Mouse (Mus musculus): ENCODE results near the gene Pgpep1. TPM values are rescaled to one million over a fixed set of nuclear protein-coding genes. Genes with fewer than 3 reads are reported as not detected.

Pgpep1 gene
- total RNA-seq, 1 experiment from 2014 or later, result 86.5 TPM

- peak; percentile 94 for DNase-seq
Measured at GRCm38 (mm10) chr8:70659604-70660272, 450 bp downstream of the Pgpep1 start.

DNA sequence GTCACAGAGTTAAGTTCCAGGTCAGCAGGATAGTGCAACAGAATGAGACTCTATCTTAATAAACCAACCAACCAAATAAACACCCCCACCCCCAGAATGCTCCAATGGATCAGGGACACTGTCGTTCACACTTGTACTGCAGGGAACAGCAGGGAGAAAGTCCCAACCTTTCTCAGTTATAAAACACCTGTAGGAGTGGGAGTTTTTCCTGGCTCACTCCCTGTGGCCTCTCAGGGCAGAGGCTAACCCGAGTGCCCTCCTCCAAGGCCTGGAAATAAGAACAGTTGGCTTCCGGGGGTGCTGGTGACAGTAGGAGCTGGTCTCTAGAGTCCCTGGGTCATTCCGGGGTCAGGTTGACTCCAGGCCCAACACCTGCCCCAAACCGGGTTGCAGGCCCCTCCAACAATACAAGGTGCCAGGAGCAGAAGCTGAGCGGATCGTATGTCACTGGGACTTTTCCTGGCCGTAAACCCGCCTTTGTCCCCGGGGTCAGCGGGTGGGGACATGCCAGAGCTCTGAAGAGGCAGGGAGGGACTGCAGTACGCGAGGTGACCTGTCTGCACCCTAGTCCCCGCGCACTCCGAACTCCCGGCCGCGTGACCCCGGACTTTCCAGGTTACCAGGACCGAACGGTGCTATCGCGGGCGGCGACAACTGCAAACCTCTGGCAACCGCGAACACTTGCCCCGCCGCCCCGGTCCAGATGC lies 1.1 kb downstream of the Pgpep1 start:
- DNase-seq, result no peak

DNA sequence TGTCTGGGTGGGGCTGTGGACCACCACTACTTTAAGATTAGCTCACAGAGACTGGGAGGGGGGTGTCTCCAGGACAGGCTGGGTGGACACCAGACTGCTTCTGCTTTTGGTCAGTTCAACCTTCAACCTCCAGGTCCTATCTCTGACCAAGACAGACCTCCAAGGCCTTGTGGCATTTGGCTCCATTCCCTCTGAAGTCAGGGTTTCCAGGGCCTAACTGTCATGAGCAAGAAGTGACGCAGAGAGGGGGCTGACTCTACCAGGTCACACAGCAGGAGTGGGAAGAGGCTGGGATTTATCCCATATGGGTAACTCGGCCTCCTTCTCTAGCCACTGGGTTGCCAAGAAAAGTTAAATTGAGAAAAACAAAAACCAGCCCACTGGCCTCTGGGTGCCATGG lies 2.4 kb downstream of the Pgpep1 start:
- DNase-seq, result peak; percentile 76

- no peak for DNase-seq
Measured at GRCm38 (mm10) chr8:70657214-70657613, 3.0 kb downstream of the Pgpep1 start.

DNA sequence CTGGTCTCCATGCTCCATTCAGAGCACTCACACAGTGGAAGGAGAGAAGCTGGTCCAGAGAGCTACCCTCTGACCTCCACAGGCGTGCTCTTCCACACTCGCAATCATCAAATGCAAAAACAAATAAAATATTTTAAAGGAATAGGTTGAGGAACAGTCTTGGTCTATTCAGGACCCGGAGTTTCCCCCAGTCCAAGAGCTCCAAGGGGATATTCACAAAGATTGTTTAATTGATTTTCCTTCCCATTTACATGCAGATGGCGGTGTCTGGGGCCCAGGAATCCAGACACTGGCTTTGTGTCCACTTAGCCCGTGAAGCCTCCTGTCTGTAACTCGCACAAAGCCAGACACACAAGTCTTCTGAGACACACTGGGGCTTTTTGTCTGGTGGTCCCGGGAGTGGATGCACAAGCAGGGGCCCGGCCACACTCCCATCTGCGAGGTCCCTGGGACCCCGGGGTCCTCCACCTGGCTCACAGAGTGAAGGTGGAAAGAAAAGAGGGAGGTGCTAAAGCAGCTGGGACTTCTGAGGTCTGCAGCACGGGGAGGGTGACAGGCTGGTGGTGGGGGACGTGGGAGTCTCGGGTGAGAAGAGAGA lies 3.9 kb downstream of the Pgpep1 start:
- no peak for DNase-seq

GRCm38 (mm10) chr8:70655469-70655868 lies 4.7 kb downstream of the Pgpep1 start:
- DNase-seq, result no peak

- no peak for DNase-seq
Measured at GRCm38 (mm10) chr8:70654121-70654520, 6.1 kb downstream of the Pgpep1 start.

- DNase-seq, result peak; percentile 87
Measured at GRCm38 (mm10) chr8:70653226-70653625, 7.0 kb downstream of the Pgpep1 start.

DNA sequence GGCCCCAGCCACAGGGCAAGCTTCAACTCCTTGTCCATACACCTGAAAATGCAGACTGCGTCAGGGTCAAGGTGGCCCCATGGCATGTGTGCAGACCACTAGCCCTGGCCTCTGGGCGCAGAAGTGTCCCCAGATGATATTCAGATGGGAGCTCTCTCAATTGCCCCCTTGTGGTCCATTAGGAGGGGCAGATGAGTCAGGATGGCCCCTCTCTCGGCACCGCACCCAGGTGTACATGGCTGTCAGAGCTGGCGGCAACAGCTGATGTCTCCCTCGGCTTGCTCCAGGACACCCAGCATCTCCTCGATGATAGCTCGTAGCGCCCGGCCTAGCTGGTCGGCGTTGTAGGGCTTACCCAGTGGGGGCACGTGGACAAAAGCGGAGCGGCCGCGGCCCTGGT lies 9.8 kb downstream of the Pgpep1 start:
- DNase-seq, result no peak

DNA sequence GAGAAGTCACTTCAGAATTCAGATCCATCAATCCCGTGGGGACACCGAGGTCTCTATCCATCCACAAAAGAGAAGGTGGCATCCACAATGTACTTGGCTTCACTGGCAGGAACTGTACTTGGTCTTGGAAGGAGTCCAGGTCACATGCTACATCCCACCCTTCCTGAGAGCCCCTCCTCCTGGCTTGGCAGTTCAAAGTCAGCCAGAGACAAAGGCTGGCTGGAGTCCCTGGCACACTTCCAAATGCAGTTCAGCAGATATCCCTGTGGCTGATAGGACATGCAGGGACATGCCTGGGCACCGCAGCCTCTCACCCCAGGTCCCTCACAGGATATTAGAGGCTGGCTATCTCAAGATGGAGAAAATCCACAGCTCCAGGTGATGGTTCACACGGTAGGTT lies 10.9 kb downstream of the Pgpep1 start:
- peak; percentile 92 for DNase-seq

GRCm38 (mm10) chr8:70648921-70649320 lies 11.3 kb downstream of the Pgpep1 start:
- no peak for DNase-seq

DNA sequence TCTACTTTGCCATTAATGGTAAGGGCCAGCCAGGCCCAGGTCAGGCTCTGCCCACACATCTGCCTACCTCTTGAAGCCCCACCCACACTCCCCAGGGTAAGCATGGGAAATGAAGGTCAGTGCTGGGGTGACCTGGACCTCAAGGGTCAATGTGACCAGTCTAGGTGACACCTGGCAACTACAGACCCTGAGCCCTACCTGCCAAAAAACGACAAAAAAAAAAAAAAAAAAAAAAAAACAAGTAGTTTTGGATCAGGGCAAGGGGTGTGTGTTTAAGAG lies 12.1 kb downstream of the Pgpep1 start:
- no peak for DNase-seq

DNA sequence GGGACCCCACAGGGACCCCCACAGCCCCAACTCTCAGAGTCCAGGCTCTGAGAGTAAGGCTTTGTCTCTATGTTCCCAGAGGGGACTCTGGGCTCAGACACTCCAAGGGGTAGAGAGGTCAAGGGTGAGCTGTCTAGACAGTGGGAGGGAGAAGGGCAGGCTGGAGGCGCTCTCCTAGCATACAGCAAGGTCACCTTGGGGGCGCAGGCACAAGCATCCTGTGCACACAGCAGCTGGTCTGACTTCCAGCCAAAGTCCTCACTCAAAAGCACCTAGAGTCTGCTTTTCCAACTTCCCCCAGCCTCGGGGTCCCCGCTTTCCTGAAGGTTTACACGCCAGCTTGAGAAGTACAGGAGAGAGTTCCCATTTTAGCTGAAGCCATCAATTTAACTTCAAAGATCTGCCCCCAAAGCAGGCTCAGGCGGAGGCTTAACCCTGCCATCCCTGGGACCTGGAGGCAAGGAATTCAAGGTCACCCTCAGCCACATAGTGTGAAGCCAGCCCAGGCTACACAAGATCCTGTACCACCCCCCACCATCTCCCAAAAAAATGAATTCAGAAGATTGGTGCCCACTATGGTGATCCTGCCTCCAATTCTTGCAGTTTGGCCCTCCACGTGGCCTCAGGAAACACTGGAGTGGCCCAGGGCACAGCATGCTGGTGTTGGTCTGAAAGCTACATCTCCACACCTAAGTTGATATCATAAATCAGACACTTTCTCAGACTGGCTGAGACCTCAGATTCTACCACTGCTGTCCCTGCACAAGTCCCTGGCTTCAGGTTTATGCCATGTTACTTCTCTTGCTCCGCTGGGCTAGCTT lies 12.6 kb downstream of the Pgpep1 start:
- DNase-seq, result peak; percentile 68

- peak; percentile 59 for DNase-seq
Measured at GRCm38 (mm10) chr8:70646775-70647174, 13.4 kb downstream of the Pgpep1 start.

GRCm38 (mm10) chr8:70646369-70646768 lies 13.8 kb downstream of the Pgpep1 start:
- DNase-seq, result no peak

- DNase-seq, result peak; percentile 76
Measured at GRCm38 (mm10) chr8:70645501-70646224, 14.5 kb downstream of the Pgpep1 start.

- DNase-seq, result no peak
Measured at GRCm38 (mm10) chr8:70644065-70644464, 16.1 kb downstream of the Pgpep1 start.

DNA sequence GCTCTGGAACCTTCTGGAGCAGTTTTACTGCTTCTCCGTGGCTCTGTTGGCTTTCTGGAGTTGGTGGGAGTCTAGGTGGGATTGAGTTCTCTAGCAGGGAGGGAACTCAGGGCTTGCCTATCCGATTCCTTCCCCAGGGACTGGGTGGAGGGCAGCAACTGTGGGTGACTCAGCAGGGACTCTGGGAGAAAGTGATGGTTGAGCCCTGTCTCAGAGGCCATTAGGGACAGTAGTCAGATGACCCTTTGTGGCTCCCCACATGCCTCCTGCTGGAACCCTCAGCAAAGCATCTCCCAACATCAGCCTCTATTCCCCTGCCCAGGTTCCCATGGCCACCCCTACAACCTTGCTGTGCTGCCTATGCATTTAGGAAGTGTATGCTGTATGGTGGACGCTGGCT lies 17.2 kb downstream of the Pgpep1 start:
- DNase-seq, result no peak

- DNase-seq, result no peak
Measured at GRCm38 (mm10) chr8:70638752-70639151, 21.4 kb downstream of the Pgpep1 start.

DNA sequence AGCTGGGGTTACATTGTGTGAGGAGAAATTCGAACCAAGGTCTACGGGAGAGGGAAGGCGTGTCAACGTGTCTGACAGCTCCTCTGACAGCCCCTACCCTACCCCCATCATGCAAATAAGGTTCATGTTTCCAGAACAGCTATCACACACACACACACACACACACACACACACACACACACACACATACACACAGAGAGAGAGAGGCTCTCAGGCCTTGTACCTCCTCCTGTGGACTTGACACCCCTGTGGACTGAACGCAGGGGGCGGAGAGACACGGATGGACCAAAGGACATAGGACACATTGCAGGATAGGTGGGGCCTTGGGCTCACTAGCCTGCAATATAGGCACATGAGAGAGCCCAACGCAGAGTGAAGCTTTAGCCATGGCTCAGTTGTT lies 23.4 kb downstream of the Pgpep1 start:
- no peak for DNase-seq

DNA sequence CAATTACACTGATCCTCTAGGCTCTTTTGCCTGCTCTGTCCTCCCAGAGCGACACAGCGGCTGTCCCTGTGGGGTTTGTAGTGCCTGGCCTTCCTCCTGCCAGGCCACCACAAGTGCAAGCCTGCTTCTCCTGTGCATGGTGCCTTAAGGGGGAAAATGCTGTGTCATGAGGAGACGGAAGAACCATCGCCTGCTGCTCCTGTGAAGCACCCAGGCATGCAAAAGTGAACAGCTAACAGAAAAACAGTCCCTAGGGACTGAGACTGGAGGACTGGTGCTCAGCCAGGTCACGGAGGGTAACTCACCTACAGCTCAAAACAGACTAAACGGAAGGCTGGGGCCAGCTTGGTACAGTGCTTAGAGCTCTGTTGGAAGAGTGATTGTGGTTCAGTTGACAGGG lies 24.7 kb downstream of the Pgpep1 start:
- DNase-seq, result no peak

GRCm38 (mm10) chr8:70634066-70634465 lies 26.1 kb downstream of the Pgpep1 start:
- peak; percentile 74 for DNase-seq
